Mouse (Mus musculus): Measurements from ENCODE around the gene Slc4a1. TPM values are rescaled to one million over a fixed set of nuclear protein-coding genes. Genes with fewer than 3 reads are reported as not detected.
"Not testable (repeated sequence)": the region's sequence is repeated elsewhere in the genome, so short reads cannot be mapped to it uniquely, and the experiment has no call there.

Gene Slc4a1
- 1.9 and 2.6 TPM in 2 replicates for polyA plus RNA-seq (2015; fragmentation: Nextera tagmentation; extraction: Ambion mirVana)

DNA sequence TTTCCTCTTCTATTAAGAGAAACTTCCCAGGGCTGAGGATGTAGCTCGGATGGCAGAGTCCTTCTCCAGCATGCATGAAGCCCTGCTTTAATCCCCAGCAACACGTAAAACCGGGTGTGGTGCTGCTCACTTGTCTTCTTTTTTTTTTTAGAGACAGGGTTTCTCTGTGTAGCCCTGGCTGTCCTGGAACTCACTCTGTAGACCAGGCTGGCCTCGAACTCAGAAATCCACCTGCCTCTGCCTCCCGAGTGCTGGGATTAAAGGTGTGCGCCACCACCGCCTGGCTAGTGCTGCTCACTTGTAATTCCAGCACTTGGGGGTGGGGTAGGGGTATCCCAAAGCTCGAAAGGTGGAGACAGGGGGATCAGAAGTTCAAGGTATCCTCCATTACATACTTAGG is at the start of gene Slc4a1:
Slc4a1 (minus strand) TSS at position 101 of the 400 bp plus-strand sequence.
- ATAC-seq (replicated peaks) = not testable (repeated sequence)

GRCm38 (mm10) chr11:102415034-102415802 is 49.2 kb upstream of the Slc4a1 start:
- H3K36me3 ChIP-seq = no peaks in the 10 kb centered on the region
- no peak overlapping the region for H3K4me2 ChIP-seq (replicated peaks)
- no peaks in the 10 kb centered on the region for H3K27me3 ChIP-seq
- no peaks in the 10 kb centered on the region for H3K9me3 ChIP-seq
- peaks cover 4% of the 10 kb centered on the region; the same call in 1 of the 2 replicates for H3K4me1 ChIP-seq
- no peak for ATAC-seq (replicated peaks)
- WGBS = 77% methylated on average over 10 of the region's 10 CpGs
- no peak overlapping the region for H3K27ac ChIP-seq (replicated peaks)
- H3K9ac ChIP-seq (replicated peaks) = no peak overlapping the region
- H3K4me3 ChIP-seq = no peak overlapping the region

More for the DNA sequence above, at the start of gene Slc4a1:
- not testable (repeated sequence) for H3K36me3 ChIP-seq; H3K4me3 ChIP-seq; H3K4me2 ChIP-seq (replicated peaks); H3K9me3 ChIP-seq; H3K9ac ChIP-seq (replicated peaks); H3K4me1 ChIP-seq; H3K27me3 ChIP-seq; H3K27ac ChIP-seq (replicated peaks)
- 86% methylated on average over 8 of the region's 8 CpGs for WGBS

DNA sequence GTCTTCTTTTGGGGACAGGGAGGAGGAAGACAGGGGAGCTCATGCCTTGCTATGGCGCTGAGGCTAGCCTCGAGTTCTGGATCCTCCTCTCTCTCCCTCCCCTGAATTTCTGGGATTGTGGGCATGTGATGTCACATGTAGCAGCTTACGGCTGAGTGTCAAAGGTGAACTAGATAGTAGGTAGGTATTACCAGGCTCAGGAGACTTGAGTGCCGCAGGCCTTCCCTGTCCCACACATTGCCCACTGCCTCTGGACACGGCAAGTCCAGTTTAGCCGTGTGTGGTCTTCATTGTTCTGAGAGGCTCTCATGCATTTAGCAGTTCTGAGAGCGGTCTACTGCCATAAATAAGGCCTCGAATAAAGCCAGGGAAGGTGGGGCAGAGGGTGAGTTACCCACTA is 47.1 kb upstream of the Slc4a1 start:
- no peak overlapping the region for H3K9ac ChIP-seq (replicated peaks)
- ATAC-seq (replicated peaks) = no peak

GRCm38 (mm10) chr11:102411704-102412103 is 45.7 kb upstream of the Slc4a1 start:
- no peaks in the 10 kb centered on the region for H3K36me3 ChIP-seq
- WGBS = 6% methylated on average over 11 of the region's 11 CpGs
- H3K9me3 ChIP-seq = no peaks in the 10 kb centered on the region
- H3K4me2 ChIP-seq (replicated peaks) = no peak overlapping the region
- H3K4me1 ChIP-seq = peaks cover 21% of the 10 kb centered on the region
- no peaks in the 10 kb centered on the region for H3K27me3 ChIP-seq
- no peak overlapping the region for H3K27ac ChIP-seq (replicated peaks)
- no peak; the same call in 1 of the 2 replicates for ATAC-seq (replicated peaks)
- H3K9ac ChIP-seq (replicated peaks) = no peak overlapping the region
- no peak overlapping the region for H3K4me3 ChIP-seq

More for the DNA sequence above, 47.1 kb upstream of the Slc4a1 start:
- 74% methylated on average over 8 of the region's 8 CpGs for WGBS
- no peak overlapping the region for H3K4me2 ChIP-seq (replicated peaks)
- H3K27me3 ChIP-seq = no peaks in the 10 kb centered on the region
- H3K4me1 ChIP-seq = peaks cover 12% of the 10 kb centered on the region
- no peak overlapping the region for H3K27ac ChIP-seq (replicated peaks)
- H3K4me3 ChIP-seq = no peak overlapping the region
- no peaks in the 10 kb centered on the region for H3K36me3 ChIP-seq
- H3K9me3 ChIP-seq = no peaks in the 10 kb centered on the region

GRCm38 (mm10) chr11:102411061-102411460 is 45.1 kb upstream of the Slc4a1 start:
- Histone ChIP-seq H3K9ac (replicated peaks) (no peak overlapping the region), H3K27me3 (no peaks in the 10 kb centered on the region), H3K4me1 (peaks cover 27% of the 10 kb centered on the region), H3K4me2 (replicated peaks) (no peak overlapping the region), H3K36me3 (no peaks in the 10 kb centered on the region), H3K4me3 (no peak overlapping the region), H3K9me3 (no peaks in the 10 kb centered on the region), H3K27ac (replicated peaks) (no peak overlapping the region)
- ATAC-seq (replicated peaks) = no peak
- whole genome bisulfite sequencing = 76% methylated on average over 3 of the region's 3 CpGs

- 92% methylated on average over 3 of the region's 3 CpGs for WGBS
- not testable (repeated sequence) for H3K9ac ChIP-seq (replicated peaks); ATAC-seq (replicated peaks); H3K36me3 ChIP-seq; H3K27me3 ChIP-seq; H3K4me2 ChIP-seq (replicated peaks); H3K9me3 ChIP-seq; H3K27ac ChIP-seq (replicated peaks); H3K4me3 ChIP-seq
- peaks cover 34% of the 10 kb centered on the region for H3K4me1 ChIP-seq
These were observed 44.3 kb upstream of the Slc4a1 start for GRCm38 (mm10) chr11:102410345-102410744.

DNA sequence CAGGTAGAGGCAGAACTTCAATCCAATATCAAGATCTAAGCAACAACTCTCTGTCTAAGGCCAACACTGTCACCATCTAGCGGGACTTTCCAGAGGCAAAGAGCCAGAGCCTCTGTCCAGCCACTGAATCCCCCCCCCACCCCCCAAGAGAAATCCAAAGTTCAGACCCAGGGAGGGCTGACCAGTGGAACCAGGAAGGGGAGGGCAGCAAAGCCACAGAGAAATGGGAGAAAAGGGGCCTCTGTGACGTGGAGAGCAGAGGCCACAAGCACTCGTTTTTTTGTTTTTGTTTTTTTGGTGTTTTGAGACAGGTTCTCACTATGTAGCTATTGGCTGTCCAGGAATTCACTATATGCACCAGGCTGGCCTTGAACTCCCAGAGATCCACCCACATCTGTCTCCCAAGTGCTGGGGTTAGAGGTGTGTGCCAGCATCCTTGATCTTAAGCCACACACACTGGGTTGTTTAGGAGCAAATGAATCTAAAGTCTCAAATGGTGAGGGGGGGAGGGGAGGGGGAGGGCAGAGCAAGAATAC is 43.9 kb upstream of the Slc4a1 start:
- no peak overlapping the region for H3K4me2 ChIP-seq (replicated peaks)
- no peak overlapping the region for H3K4me3 ChIP-seq
- WGBS = 78% methylated on average over 3 of the region's 3 CpGs
- no peaks in the 10 kb centered on the region for H3K9me3 ChIP-seq
- no peaks in the 10 kb centered on the region for H3K36me3 ChIP-seq
- no peak for ATAC-seq (replicated peaks)
- no peaks in the 10 kb centered on the region for H3K27me3 ChIP-seq
- H3K9ac ChIP-seq (replicated peaks) = no peak overlapping the region
- peaks cover 37% of the 10 kb centered on the region for H3K4me1 ChIP-seq
- no peak overlapping the region for H3K27ac ChIP-seq (replicated peaks)

GRCm38 (mm10) chr11:102408888-102409794 is 43.1 kb upstream of the Slc4a1 start:
- ATAC-seq (replicated peaks) = no peak
- Histone ChIP-seq H3K4me3 (peak overlapping the region; percentile 89), H3K36me3 (peaks cover 6% of the 10 kb centered on the region; the same call in 1 of the 2 replicates), H3K9me3 (no peaks in the 10 kb centered on the region), H3K4me1 (peaks cover 43% of the 10 kb centered on the region), H3K4me2 (replicated peaks) (peak overlapping the region; percentile 96), H3K27me3 (no peaks in the 10 kb centered on the region), H3K9ac (replicated peaks) (peak overlapping the region; percentile 16), H3K27ac (replicated peaks) (peak overlapping the region; percentile 86)
- 42% methylated on average over 15 of the region's 15 CpGs for WGBS

GRCm38 (mm10) chr11:102408344-102408876 is 42.4 kb upstream of the Slc4a1 start:
- H3K27me3 ChIP-seq = no peaks in the 10 kb centered on the region
- H3K9me3 ChIP-seq = no peaks in the 10 kb centered on the region
- under 1% methylated on average over 32 of the region's 32 CpGs for WGBS
- peak overlapping the region; percentile 89 for H3K4me3 ChIP-seq
- H3K9ac ChIP-seq (replicated peaks) = peak overlapping the region; percentile 16
- peaks cover 12% of the 10 kb centered on the region for H3K36me3 ChIP-seq
- H3K27ac ChIP-seq (replicated peaks) = peak overlapping the region; percentile 86
- peak; percentile 96 for ATAC-seq (replicated peaks)
- H3K4me2 ChIP-seq (replicated peaks) = peak overlapping the region; percentile 96
- peaks cover 43% of the 10 kb centered on the region for H3K4me1 ChIP-seq

DNA sequence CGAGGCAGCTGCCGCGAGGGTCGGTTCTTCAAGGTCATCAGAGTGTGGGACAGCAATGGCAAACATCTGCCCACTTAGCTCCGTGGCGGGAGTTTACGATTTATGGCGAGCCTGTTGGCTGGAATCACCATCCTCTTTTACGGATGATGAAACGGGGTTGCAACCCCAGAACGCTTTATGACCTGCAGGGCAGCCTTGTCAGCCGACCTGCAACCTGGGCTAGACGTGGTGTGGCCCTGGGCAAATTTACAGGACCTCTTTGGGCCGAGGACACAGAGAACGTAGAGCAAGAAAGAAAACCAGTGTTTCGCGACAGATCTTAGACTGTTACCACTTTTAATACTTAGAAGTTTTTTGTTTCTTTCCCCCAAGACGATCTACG is 41.8 kb upstream of the Slc4a1 start, which contains the start of gene Slc25a39:
Slc25a39 (minus strand) TSS at position 113 of the 382 bp plus-strand sequence.
- Histone ChIP-seq H3K9ac (replicated peaks) (peak within 1 kb of the TSS; percentile 89), H3K27ac (replicated peaks) (peak within 1 kb of the TSS; percentile 86), H3K9me3 (no peaks in the 10 kb centered on the region), H3K4me1 (peaks cover 43% of the 10 kb centered on the region), H3K36me3 (peaks cover 17% of the 10 kb centered on the region), H3K4me2 (replicated peaks) (peak within 1 kb of the TSS; percentile 96), H3K27me3 (no peaks in the 10 kb centered on the region), H3K4me3 (peak within 1 kb of the TSS; percentile 89)
- ATAC-seq (replicated peaks) = no peak
- 1% methylated on average over 19 of the region's 19 CpGs for WGBS

GRCm38 (mm10) chr11:102406900-102407833 is 41.2 kb upstream of the Slc4a1 start:
- Histone ChIP-seq H3K9ac (replicated peaks) (peak overlapping the region; percentile 89), H3K9me3 (no peaks in the 10 kb centered on the region), H3K4me2 (replicated peaks) (peak overlapping the region; percentile 96), H3K27me3 (no peaks in the 10 kb centered on the region), H3K27ac (replicated peaks) (peak overlapping the region; percentile 86), H3K4me1 (peaks cover 43% of the 10 kb centered on the region), H3K36me3 (peaks cover 24% of the 10 kb centered on the region), H3K4me3 (peak overlapping the region; percentile 89)
- ATAC-seq (replicated peaks) = peak; percentile 66
- WGBS = under 1% methylated on average over 85 of the region's 85 CpGs
